Mouse (Mus musculus) myocyte (in vitro differentiated cells): ENCODE measurements at regions not wholly inside any gene's neighbourhood (a gene's known extent, or its start where the extent isn't known, plus 50 kb on each side); places are given as distances from the start of the nearest gene placed in this dataset.

ENCODE experiments used
- H3K27me3 ChIP-seq: one replicate; pipeline ENCODE4 v1.6.1; 2011; ENCODE audit not compliant: control insufficient read depth, insufficient read depth, insufficient read length
- H3K36me3 ChIP-seq: one replicate; pipeline ENCODE4 v1.6.1; 2011; ENCODE audit not compliant: control insufficient read depth, insufficient read depth
- H3K4me2 ChIP-seq: one replicate; pipeline ENCODE4 v1.6.1; 2011; ENCODE audit warnings: low read depth, control low read depth
- H3K4me3 ChIP-seq: one replicate; pipeline ENCODE4 v1.5.1; 2011; ENCODE audit warnings: mild to moderate bottlenecking, control low read depth, moderate library complexity
- H3K79me2 ChIP-seq: one replicate; pipeline ENCODE4 v1.6.1; 2011; ENCODE audit not compliant: control insufficient read depth, insufficient read depth
- H3ac ChIP-seq: one replicate; pipeline ENCODE4 v1.6.1; 2011; ENCODE audit not compliant: control insufficient read depth, insufficient read length
- CEBPB ChIP-seq: IDR thresholded peaks from 2 replicates; pipeline ENCODE4 v1.6.1; 2011; ENCODE audit warnings: mild to moderate bottlenecking, moderate library complexity; ENCODE audit not compliant: poor library complexity, insufficient read depth, severe bottlenecking
- E2F4 ChIP-seq: IDR thresholded peaks from one replicate; pipeline ENCODE4 v1.6.1; 2011; ENCODE audit warnings: mild to moderate bottlenecking, control low read depth, moderate library complexity; ENCODE audit not compliant: insufficient read depth
- MAX ChIP-seq: IDR thresholded peaks from one replicate; pipeline ENCODE4 v1.6.1; 2011; ENCODE audit warnings: low read depth, mild to moderate bottlenecking, control low read depth
- MYOD1 ChIP-seq, 3 experiments: IDR thresholded peaks; one replicate each; pipeline ENCODE4 v1.6.1; 2011; ENCODE audit warnings: control low read depth in 2 of 3, low read depth in 2 of 3, mild to moderate bottlenecking in 2 of 3, moderate library complexity in 1 of 3; ENCODE audit not compliant: insufficient read length in 2 of 3, control insufficient read depth in 1 of 3
- MYOG ChIP-seq, 3 experiments: IDR thresholded peaks; one replicate each; pipeline ENCODE4 v1.6.1; 2011; ENCODE audit warnings: control low read depth in 2 of 3, low read depth in 2 of 3, mild to moderate bottlenecking in 2 of 3; ENCODE audit not compliant: insufficient read length in 2 of 3, control insufficient read depth in 1 of 3, insufficient read depth in 1 of 3
- POLR2A ChIP-seq: IDR thresholded peaks from one replicate; pipeline ENCODE4 v1.6.1; 2011; ENCODE audit warnings: low read depth, mild to moderate bottlenecking, control low read depth, moderate library complexity; ENCODE audit not compliant: insufficient read length
- POLR2AphosphoS2 ChIP-seq: IDR thresholded peaks from one replicate; pipeline ENCODE4 v1.6.1; 2011; ENCODE audit warnings: low read depth, control low read depth; ENCODE audit not compliant: insufficient read length
- REST ChIP-seq: IDR thresholded peaks from one replicate; pipeline ENCODE4 v1.6.1; 2011; ENCODE audit warnings: mild to moderate bottlenecking, control low read depth, moderate library complexity; ENCODE audit not compliant: insufficient read depth, insufficient read length
- SRF ChIP-seq: IDR thresholded peaks from one replicate; pipeline ENCODE4 v1.6.1; 2011; ENCODE audit warnings: low read depth; ENCODE audit not compliant: control insufficient read depth, insufficient read length
- TCF12 ChIP-seq: IDR thresholded peaks from one replicate; pipeline ENCODE4 v1.6.1; 2011; ENCODE audit warnings: mild to moderate bottlenecking, control low read depth; ENCODE audit not compliant: poor library complexity, insufficient read depth, severe bottlenecking
- TCF3 ChIP-seq: IDR thresholded peaks from one replicate; pipeline ENCODE4 v1.6.1; 2011; ENCODE audit warnings: low read depth, control low read depth; ENCODE audit not compliant: insufficient read length
- USF1 ChIP-seq: IDR thresholded peaks from one replicate; pipeline ENCODE4 v1.6.1; 2011; ENCODE audit warnings: low read depth, mild to moderate bottlenecking, control low read depth, moderate library complexity

DNA sequence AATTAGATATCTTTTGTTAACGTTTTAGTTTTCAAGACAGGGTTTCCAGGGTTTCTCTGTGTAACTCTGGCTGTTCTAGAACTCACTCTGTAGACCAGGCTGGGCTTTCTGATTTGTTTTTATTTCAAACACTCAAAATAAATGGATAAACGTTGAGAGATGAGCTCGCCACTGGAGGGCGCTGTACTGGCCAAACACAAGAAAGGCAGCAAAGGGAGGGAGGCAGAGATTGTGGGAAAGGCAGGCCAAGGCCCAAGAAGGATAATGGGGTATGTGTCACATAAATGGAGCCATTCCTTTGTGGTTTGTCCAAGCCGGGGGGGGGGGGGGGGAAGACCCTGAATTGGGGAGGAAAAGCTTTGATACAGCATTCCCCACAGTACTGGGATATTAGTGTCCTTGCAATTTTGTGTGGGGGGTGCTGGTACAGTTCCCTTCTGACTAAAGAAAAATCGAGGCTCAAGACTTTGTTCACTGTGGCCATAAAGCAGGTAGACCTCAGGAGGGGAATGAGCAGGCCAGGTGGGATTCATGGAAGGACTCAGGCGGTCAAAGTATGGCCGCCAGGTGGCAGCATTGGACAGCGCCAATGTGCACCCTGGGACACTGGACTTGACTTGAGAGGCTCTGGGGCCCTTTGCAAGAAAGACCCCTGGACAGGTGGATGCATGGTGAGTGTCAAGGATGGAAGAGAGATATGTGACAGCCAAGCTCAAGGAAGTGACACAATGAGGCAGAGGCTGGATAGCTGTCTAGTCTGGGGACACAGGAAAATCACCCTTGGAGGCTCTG is 69.7 kb upstream of the Col1a1 start:
- no peak overlapping the region for H3K4me2 ChIP-seq
- TF ChIP-seq E2F4 = no peak
- TF ChIP-seq MYOG (IDR thresholded peaks at IDR 0.05; ENCODE audit: control insufficient read depth in 1 of 3, insufficient read depth in 1 of 3, insufficient read length in 2 of 3, low read depth in 2 of 3) = no peak
- TF ChIP-seq REST = no peak

GRCm38 (mm10) chr11:94850129-94850528 is 67.6 kb upstream of the Tmem92 start:
- no peak for TF ChIP-seq MYOG (IDR thresholded peaks at IDR 0.05; ENCODE audit: control insufficient read depth in 1 of 3, insufficient read depth in 1 of 3, insufficient read length in 2 of 3, low read depth in 2 of 3)
- no peak for TF ChIP-seq POLR2A
- TF ChIP-seq TCF3 = no peak
- TF ChIP-seq TCF12 = no peak
- H3K27me3 ChIP-seq = peaks cover 10% of the 10 kb centered on the region
- no peaks in the 10 kb centered on the region for H3K79me2 ChIP-seq
- H3K4me2 ChIP-seq = no peak overlapping the region
- no peaks in the 10 kb centered on the region for H3K36me3 ChIP-seq
- no peak overlapping the region for H3ac ChIP-seq
- H3K4me3 ChIP-seq = no peak overlapping the region

More for the DNA sequence above, 69.7 kb upstream of the Col1a1 start:
- Histone ChIP-seq H3K27me3 (no peaks in the 10 kb centered on the region), H3ac (no peak overlapping the region), H3K4me3 (no peak overlapping the region), H3K79me2 (no peaks in the 10 kb centered on the region), H3K36me3 (no peaks in the 10 kb centered on the region)

DNA sequence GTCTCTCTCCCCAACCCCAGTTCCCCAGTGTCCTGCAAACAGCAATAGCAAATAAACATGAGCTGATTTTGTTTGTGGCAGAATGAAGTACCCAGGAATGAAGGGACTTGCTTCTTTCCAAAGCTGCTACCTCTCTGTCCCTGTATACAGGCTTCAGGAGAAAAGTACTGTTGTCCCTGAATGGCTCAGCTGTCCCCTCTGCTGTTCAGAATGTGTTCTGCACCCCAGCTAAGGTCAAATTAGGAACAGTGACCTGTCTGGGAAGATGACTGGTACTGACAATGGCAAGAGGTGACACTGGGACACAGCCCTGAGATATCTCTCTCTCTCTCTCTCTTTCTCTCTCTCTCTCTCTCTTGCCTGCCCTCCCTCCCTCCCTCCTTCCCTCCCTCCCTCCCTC is 56.6 kb upstream of the Tmem92 start:
- no peak overlapping the region for H3K4me2 ChIP-seq
- no peak overlapping the region for H3K4me3 ChIP-seq
- no peaks in the 10 kb centered on the region for H3K36me3 ChIP-seq
- peaks cover 11% of the 10 kb centered on the region for H3K27me3 ChIP-seq
- H3K79me2 ChIP-seq = no peaks in the 10 kb centered on the region
- H3ac ChIP-seq = no peak overlapping the region
- TF ChIP-seq MYOD1 (IDR thresholded peaks at IDR 0.05; ENCODE audit: control insufficient read depth in 1 of 3, insufficient read length in 2 of 3, low read depth in 2 of 3) (no peak), POLR2A (no peak), REST (no peak), TCF12 (no peak), E2F4 (no peak), CEBPB (no peak), SRF (no peak), MAX (no peak)

GRCm38 (mm10) chr11:94838140-94838539 is 55.6 kb upstream of the Tmem92 start:
- H3K79me2 ChIP-seq = no peaks in the 10 kb centered on the region
- H3K4me2 ChIP-seq = no peak overlapping the region
- H3K27me3 ChIP-seq = peaks cover 11% of the 10 kb centered on the region
- no peak for TF ChIP-seq CEBPB
- no peak for TF ChIP-seq POLR2AphosphoS2
- no peak for TF ChIP-seq TCF12
- no peak for TF ChIP-seq E2F4
- no peak for TF ChIP-seq REST
- no peak for TF ChIP-seq MYOG (IDR thresholded peaks at IDR 0.05; ENCODE audit: control insufficient read depth in 1 of 3, insufficient read depth in 1 of 3, insufficient read length in 2 of 3, low read depth in 2 of 3)
- TF ChIP-seq MYOD1 (IDR thresholded peaks at IDR 0.05; ENCODE audit: control insufficient read depth in 1 of 3, insufficient read length in 2 of 3, low read depth in 2 of 3) = no peak
- TF ChIP-seq POLR2A = no peak
- TF ChIP-seq MAX = no peak
- no peak for TF ChIP-seq SRF
- TF ChIP-seq USF1 = no peak
- no peak for TF ChIP-seq TCF3
- H3K4me3 ChIP-seq = no peak overlapping the region
- no peaks in the 10 kb centered on the region for H3K36me3 ChIP-seq
- no peak overlapping the region for H3ac ChIP-seq

- no peak overlapping the region for H3K4me2 ChIP-seq
- H3K79me2 ChIP-seq = no peaks in the 10 kb centered on the region
- peaks cover 11% of the 10 kb centered on the region for H3K27me3 ChIP-seq
- no peak overlapping the region for H3ac ChIP-seq
- H3K4me3 ChIP-seq = no peak overlapping the region
- H3K36me3 ChIP-seq = no peaks in the 10 kb centered on the region
- TF ChIP-seq POLR2AphosphoS2 (no peak), USF1 (no peak), TCF12 (no peak), MAX (no peak), MYOD1 (IDR thresholded peaks at IDR 0.05; ENCODE audit: control insufficient read depth in 1 of 3, insufficient read length in 2 of 3, low read depth in 2 of 3) (no peak), MYOG (IDR thresholded peaks at IDR 0.05; ENCODE audit: control insufficient read depth in 1 of 3, insufficient read depth in 1 of 3, insufficient read length in 2 of 3, low read depth in 2 of 3) (no peak), POLR2A (no peak), CEBPB (no peak), REST (no peak), SRF (no peak), E2F4 (no peak), TCF3 (no peak)
These were observed 53.8 kb upstream of the Tmem92 start for GRCm38 (mm10) chr11:94836347-94836746.
